Mouse (Mus musculus): ENCODE measurements around the gene Il27ra.
"Not testable (repeated sequence)": the region's sequence is repeated elsewhere in the genome, so short reads cannot be mapped to it uniquely, and the experiment has no call there.

Gene Il27ra

GRCm38 (mm10) chr8:84019738-84020137 is 22.7 kb downstream of the Il27ra start:
- no peak for DNase-seq (ENCODE audit: low spot score)

- no peak for DNase-seq (ENCODE audit: low spot score)
These were observed 26.6 kb downstream of the Il27ra start for GRCm38 (mm10) chr8:84015833-84016232.

- DNase-seq (ENCODE audit: low spot score), result no peak
These were observed 29.8 kb downstream of the Il27ra start for GRCm38 (mm10) chr8:84012499-84013165.

GRCm38 (mm10) chr8:84011705-84012498 is 30.5 kb downstream of the Il27ra start, which contains the start of gene 2210011C24Rik:
Gene 2210011C24Rik (minus strand): TSS chr8:84012171.
- peak; percentile 18 for DNase-seq (ENCODE audit: low spot score)

- peak; percentile 54 for DNase-seq (ENCODE audit: low spot score)
These were observed 31.5 kb downstream of the Il27ra start for GRCm38 (mm10) chr8:84010625-84011611.

- peak; percentile 67 for DNase-seq (ENCODE audit: low spot score)
These were observed 32.5 kb downstream of the Il27ra start for GRCm38 (mm10) chr8:84009876-84010275.

GRCm38 (mm10) chr8:84008362-84008761 is 34.0 kb downstream of the Il27ra start:
- no peak for DNase-seq (ENCODE audit: low spot score)

- DNase-seq (ENCODE audit: low spot score), result not testable (repeated sequence)
These were observed 36.9 kb downstream of the Il27ra start for GRCm38 (mm10) chr8:84005502-84005901.

- DNase-seq (ENCODE audit: low spot score), result peak; percentile 95
These were observed 37.7 kb downstream of the Il27ra start for GRCm38 (mm10) chr8:84004533-84005201.

- DNase-seq (ENCODE audit: low spot score), result no peak
These were observed 38.7 kb downstream of the Il27ra start for GRCm38 (mm10) chr8:84003612-84004246.

- DNase-seq (ENCODE audit: low spot score), result no peak
These were observed 39.3 kb downstream of the Il27ra start for GRCm38 (mm10) chr8:84002957-84003611.

GRCm38 (mm10) chr8:84001281-84002000 is 40.9 kb downstream of the Il27ra start, which contains the start of gene 1700067K01Rik:
Gene 1700067K01Rik (plus strand): TSS chr8:84001502.
- DNase-seq (ENCODE audit: low spot score), result no peak

- DNase-seq (ENCODE audit: low spot score), result no peak
These were observed 42.6 kb downstream of the Il27ra start for GRCm38 (mm10) chr8:83999825-84000224.

- no peak for DNase-seq (ENCODE audit: low spot score)
These were observed 43.2 kb downstream of the Il27ra start for GRCm38 (mm10) chr8:83999057-83999705.

- DNase-seq (ENCODE audit: low spot score), result peak; percentile 61
These were observed 43.9 kb downstream of the Il27ra start for GRCm38 (mm10) chr8:83998231-83999056.

- peak; percentile 35 for DNase-seq (ENCODE audit: low spot score)
These were observed 44.8 kb downstream of the Il27ra start, which contains the start of gene Samd1 for GRCm38 (mm10) chr8:83997511-83998141. Gene Samd1 (plus strand): TSS chr8:83997672.
